Mouse (Mus musculus): ENCODE measurements around the gene Pmch.

Pmch gene

DNA sequence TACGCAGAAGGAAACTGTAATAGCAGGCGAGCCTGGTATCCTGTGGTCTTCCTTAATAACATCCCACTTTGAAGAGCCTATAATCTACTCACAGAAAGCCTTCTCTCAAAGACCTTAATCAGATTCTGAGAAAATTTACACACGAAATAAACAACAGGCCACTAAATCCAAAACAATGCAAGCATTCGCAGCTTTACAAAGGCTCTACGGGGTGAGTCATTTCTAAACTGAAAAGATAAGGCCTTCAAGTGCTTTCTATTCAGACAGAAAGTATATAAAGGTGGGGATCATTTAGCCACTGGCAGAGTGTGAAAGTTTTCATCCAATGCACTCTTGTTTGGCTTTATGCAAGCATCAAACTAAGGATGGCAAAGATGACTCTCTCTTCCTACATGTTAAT, at the start of gene Pmch:
Gene Pmch, plus strand, starts transcription at position 301 of the 400 bp plus-strand sequence.
- DNase-seq = no peak

DNA sequence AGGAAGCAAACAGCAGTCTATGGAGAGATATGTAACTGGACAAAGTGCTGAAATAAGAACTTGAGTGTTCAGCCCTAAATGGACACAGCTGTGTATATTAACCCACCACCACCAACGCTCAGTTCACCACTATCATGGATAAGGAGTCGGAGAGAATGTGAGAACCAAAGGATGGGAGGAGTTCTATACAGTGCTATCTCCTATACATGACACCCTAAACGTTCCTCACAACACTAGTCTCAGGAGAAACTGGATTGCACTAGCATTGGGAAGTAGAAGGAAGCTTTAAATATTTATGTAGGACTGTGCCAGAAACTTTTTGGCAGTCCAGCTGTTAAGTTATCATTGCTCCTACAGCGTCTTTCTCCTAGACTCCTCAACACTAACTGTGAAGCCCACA, 46.6 kb upstream of the Pmch start:
- no peak for DNase-seq

DNA sequence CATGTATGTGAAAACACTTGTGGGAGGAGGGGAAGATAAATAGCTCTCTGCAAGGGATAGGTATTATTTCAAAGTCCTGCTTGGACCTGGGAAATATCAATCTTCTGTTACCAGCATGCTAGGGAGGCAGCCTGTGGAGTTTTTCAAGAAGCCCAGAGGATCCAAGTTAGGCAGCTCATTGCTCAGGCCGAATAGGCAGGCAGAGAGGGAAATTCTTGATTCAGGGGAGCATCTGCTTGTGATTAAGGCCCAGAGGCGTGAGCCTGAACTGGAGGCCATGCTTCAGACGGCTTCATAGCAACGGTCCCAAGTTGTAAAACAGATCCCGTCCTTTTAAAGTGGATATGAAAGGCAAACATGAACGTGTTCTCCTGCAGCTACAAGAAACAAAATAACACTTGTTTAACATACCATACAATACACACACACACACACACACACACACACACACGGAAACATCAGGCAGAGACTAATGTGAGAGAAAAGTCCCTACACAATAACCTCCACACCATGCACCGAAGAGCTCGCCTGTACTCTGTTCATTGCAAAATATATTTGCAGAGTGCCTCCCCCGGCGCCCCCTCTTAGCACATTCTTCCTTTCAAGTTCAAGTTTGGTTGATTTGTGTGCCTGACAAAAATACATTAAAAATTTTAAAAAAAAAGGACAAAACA, 44.6 kb upstream of the Pmch start:
- DNase-seq = no peak

DNA sequence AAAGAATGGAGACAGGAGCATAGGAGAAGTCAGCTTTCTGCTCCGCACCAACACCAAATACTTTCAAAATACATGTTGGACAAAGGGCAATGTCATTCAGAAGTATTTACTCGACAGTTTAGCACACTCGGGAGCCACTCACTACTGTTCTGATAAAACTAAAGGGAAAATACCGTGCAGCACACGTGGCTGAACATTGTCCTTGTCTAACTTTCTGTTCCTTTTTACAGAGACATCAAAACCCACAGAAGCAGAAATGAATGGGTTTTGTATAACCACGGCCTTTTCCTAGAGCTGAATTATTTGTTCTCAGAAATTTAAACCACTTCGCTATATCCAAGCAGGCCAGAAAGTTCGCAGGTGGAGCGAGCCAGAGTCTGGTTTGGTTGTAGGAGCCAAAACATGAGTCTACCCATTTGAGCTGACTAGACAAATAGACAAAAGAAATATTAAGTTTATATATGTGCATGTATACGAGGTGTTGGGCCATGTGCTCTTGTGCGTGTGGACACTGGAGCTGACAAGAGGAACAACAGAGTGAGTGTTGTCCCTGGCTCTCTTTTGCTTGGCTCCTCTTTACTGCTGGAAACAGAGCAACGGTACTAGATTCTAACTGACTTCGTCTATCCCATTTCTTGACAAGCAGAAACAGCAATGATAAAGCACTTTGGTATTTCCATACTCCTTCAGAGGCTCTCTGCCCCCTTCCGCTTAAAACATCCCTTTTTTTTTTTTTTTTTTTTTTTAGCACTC, 36.5 kb upstream of the Pmch start:
- no peak for DNase-seq

DNA sequence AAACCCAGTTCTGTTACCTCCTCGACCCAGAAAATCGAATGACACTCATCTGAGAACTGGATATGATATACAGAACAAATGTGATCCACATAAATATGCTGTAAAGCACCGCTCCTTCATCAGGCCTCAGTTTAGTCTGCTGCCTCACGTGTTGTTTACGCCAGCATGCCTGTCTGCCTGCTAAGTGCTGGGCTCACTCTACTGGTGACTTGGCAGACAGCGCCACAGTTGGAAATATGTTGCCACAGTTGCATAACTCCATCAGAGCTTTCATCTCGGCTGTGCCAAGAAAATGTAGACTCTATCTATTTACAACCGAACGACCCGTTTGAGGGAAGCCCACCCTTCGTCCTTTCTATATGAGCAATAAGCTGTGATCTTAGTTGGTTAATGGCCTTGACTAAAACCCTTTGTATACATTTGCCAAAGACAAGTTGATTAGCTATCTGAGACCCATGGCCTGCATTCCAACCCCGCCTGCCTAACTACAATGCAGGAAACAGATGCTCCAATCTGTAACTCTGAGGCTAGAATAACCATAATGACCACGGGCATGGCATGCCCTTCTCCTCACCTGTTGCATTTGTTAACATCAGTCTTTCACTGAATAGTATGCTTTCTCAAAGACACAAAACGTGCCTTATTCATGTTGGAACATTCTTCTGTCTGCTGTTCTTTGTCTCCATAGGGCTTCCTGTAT, 33.8 kb upstream of the Pmch start:
- no peak for DNase-seq

DNA sequence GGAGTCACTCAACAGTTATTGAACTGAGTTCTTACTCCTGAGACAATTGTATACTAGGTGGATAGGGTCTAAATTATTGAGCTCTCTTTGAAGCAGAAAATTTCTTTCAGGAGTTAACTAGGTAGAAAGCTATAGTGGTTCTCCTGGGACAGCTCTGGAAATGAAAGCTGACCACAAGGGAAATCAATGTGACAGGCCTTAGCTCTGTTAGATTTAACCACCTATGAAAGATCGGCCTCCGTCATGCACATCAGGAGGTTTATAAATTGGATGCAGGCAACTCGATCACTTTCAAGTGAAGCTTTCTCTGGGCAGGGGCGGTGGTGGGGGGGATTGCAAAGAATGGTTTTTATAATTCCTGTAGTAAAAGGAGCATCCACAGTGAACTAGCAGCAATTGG, 27.4 kb upstream of the Pmch start:
- DNase-seq = no peak

DNA sequence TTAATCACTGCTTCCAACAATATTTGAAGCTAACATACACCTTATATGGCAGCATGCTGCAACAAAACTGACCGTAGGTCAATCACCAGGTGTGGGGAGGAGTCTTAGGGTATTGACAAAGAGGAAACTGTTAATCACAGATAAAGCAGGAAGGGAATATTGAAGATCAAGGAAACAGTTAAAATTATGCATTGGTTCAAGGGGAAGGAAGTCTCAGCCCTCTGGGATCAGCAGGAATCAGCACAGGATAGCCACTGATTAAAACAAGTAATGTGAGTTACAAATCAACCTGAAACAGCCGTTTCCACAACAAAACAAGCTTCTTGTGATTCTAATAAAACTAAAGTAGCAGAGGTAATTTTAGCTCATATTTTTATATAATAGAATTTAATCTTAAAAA, 26.0 kb upstream of the Pmch start:
- no peak for DNase-seq

DNA sequence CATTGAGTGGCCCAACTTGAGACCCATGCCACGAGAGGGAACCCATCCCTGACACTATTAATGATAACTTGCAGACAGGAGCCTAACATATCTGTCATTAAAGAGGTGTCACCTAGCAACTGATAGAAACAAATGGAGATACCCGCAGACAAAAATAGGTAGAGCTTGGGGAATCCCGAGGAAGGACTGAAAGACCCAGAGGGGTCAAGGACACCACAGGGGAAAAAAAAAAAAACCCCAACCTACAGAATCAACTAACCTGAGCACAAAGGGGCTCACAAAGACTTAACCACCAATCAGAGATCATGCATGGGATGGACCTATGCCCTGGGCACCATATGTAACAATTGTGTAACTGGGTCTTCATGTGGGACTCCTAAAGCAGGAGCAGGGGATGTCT, 23.5 kb upstream of the Pmch start:
- DNase-seq = no peak

DNA sequence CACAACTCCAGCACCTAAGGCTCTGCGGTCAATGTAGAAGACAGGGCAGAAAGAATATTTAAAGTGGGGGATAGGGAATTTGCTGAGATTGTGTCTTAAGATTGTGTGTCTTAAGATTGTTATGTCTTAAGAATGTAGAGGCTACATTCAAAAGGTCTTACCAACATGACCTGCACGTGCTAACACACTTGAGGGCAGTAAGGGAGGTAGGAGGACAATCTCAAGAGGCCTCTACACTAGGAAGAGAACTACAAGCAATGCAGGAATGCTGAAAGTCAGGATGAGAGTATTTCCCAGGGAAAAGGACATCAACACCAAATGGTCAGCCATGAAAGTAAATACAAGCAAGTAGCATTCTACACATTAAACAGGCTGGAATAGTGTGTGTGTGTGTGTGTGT, 15.3 kb downstream of the Pmch start:
- DNase-seq = no peak

DNA sequence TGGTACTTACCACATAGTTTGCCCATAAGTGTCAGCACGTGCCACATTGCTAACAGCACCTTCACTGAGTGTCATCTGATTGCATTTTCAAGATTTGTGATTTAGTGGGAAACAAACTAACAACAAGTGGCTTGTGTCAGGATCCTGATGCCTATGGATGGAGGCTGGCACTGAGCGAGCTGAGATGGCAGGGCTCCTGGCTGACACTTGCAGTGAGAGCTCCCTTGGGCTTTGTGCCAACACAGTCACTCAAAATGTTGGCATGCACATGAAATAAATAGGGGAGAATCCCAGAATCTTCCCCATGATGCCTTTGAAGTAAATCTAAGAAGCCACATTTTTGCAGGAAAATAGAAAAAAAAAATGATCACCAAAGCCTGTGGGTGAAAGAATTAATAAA, 22.4 kb downstream of the Pmch start:
- no peak for DNase-seq

DNA sequence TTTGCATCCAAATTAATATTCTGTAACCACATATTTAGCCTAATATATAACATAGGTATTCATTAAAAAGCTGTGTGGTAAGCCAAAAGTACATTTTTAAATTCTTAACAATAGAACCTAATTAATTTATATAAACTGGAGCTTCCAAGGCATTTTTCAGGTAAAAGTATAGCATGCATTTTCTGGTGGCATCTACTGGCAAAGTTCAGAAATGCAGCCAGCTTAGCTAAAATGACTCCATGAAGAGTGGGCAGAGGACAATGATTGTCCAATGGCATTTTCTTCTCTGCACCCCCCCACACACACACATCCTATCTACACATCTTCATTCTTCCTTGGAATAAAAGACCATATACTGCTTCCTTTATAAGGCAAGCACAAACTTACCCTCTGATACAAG, 28.8 kb downstream of the Pmch start:
- DNase-seq = no peak

DNA sequence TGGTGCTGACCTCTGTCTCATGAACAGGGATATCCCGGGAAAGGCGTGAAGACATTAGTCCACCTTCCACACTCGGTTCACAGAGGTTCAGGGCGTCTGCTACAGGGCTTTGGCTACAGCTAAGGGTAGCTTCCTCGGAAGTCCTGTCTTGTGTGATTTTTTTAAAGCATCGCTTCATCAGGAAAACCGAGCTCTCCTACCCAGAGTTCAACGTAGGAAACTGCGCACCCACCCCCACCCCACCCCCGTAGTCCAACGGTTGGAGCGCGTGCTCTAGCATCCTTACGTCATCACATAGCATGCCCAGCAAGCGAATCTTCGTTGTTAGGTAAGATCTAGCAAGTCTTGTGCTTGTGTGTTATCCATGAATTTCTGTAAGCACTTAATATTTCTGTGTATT, 44.8 kb downstream of the Pmch start:
- no peak for DNase-seq
